Mouse (Mus musculus) embryonic fibroblast, embryonic 13.5 days (primary cell): ENCODE results near the gene Csmd2. TPM values are rescaled to one million over a fixed set of nuclear protein-coding genes. Genes with fewer than 3 reads are reported as not detected.

Experiments
- H3K27ac ChIP-seq: 2 replicates; pipeline ENCODE4 v1.5.1; 2012; ENCODE audit warnings: low read length, control low read depth, inconsistent platforms; ENCODE audit not compliant: insufficient read depth
- H3K4me1 ChIP-seq: 2 replicates; pipeline ENCODE4 v1.6.1; 2011; ENCODE audit warnings: low read length; ENCODE audit not compliant: control insufficient read depth, insufficient read depth
- H3K4me3 ChIP-seq: 2 replicates; pipeline ENCODE4 v1.5.1; 2011; ENCODE audit warnings: mild to moderate bottlenecking, control low read depth, low read length; ENCODE audit not compliant: insufficient read depth
- CTCF ChIP-seq: IDR thresholded peaks from 2 replicates; pipeline ENCODE4 v1.5.1; 2011; ENCODE audit warnings: mild to moderate bottlenecking, control low read depth, low read length, moderate library complexity, borderline replicate concordance; ENCODE audit not compliant: insufficient read depth
- POLR2A ChIP-seq: IDR thresholded peaks from 2 replicates; pipeline ENCODE4 v1.6.1; 2011; ENCODE audit warnings: low read depth, mild to moderate bottlenecking, control low read depth, low read length, moderate library complexity
- polyA plus RNA-seq: library from polyadenylated mRNA; stranded (reverse); fragments of >200 nt; gene quantifications from 2 replicates; pipeline ENCODE4 v1.2.4, GENCODE M21; 2011; ENCODE audit warnings: low read depth; ENCODE audit not compliant: missing spikeins, insufficient read length

Gene Csmd2
- polyA plus RNA-seq, 1 experiment: 0.33 TPM

- Histone ChIP-seq H3K4me3 (no peak overlapping the region), H3K27ac (no peak overlapping the region), H3K4me1 (no peaks in the 10 kb centered on the region)
- no peak for TF ChIP-seq POLR2A
- no peak for TF ChIP-seq CTCF
These were observed 330.3 kb downstream of the Csmd2 start for GRCm38 (mm10) chr4:128317951-128318350.

- TF ChIP-seq CTCF (no peak), POLR2A (no peak)
- Histone ChIP-seq H3K4me1 (no peaks in the 10 kb centered on the region), H3K27ac (no peak overlapping the region), H3K4me3 (no peak overlapping the region)
These were observed 337.9 kb downstream of the Csmd2 start for GRCm38 (mm10) chr4:128325511-128325910.

- Histone ChIP-seq H3K27ac (no peak overlapping the region), H3K4me3 (no peak overlapping the region)
- TF ChIP-seq CTCF: no peak
- TF ChIP-seq POLR2A: no peak
These were observed 339.1 kb downstream of the Csmd2 start for GRCm38 (mm10) chr4:128326755-128327154.

GRCm38 (mm10) chr4:128327421-128327820, 339.8 kb downstream of the Csmd2 start:
- no peaks in the 10 kb centered on the region for H3K4me1 ChIP-seq
- H3K4me3 ChIP-seq: no peak overlapping the region
- no peak overlapping the region for H3K27ac ChIP-seq
- no peak for TF ChIP-seq CTCF
- no peak for TF ChIP-seq POLR2A

More at GRCm38 (mm10) chr4:128326755-128327154, 339.1 kb downstream of the Csmd2 start:
- no peaks in the 10 kb centered on the region for H3K4me1 ChIP-seq

- no peaks in the 10 kb centered on the region for H3K4me1 ChIP-seq
- TF ChIP-seq POLR2A: no peak
- TF ChIP-seq CTCF: no peak
- no peak overlapping the region for H3K4me3 ChIP-seq
- H3K27ac ChIP-seq: no peak overlapping the region
These were observed 342.9 kb downstream of the Csmd2 start for GRCm38 (mm10) chr4:128330519-128330918.

GRCm38 (mm10) chr4:128340457-128340856, 352.8 kb downstream of the Csmd2 start:
- TF ChIP-seq POLR2A (no peak), CTCF (no peak)

GRCm38 (mm10) chr4:128341315-128341714, 353.7 kb downstream of the Csmd2 start:
- TF ChIP-seq CTCF (no peak), POLR2A (no peak)
- no peaks in the 10 kb centered on the region for H3K4me1 ChIP-seq

More at GRCm38 (mm10) chr4:128340457-128340856, 352.8 kb downstream of the Csmd2 start:
- no peak overlapping the region for H3K27ac ChIP-seq
- H3K4me3 ChIP-seq: no peak overlapping the region
- no peaks in the 10 kb centered on the region for H3K4me1 ChIP-seq

GRCm38 (mm10) chr4:128342208-128342607, 354.6 kb downstream of the Csmd2 start:
- Histone ChIP-seq H3K27ac (no peak overlapping the region), H3K4me1 (no peaks in the 10 kb centered on the region), H3K4me3 (no peak overlapping the region)
- TF ChIP-seq POLR2A: no peak
- TF ChIP-seq CTCF: no peak

More at GRCm38 (mm10) chr4:128341315-128341714, 353.7 kb downstream of the Csmd2 start:
- no peak overlapping the region for H3K4me3 ChIP-seq
- no peak overlapping the region for H3K27ac ChIP-seq

- Histone ChIP-seq H3K27ac (no peak overlapping the region), H3K4me3 (no peak overlapping the region), H3K4me1 (no peaks in the 10 kb centered on the region)
- TF ChIP-seq POLR2A: no peak
- no peak for TF ChIP-seq CTCF
These were observed 371.1 kb downstream of the Csmd2 start for GRCm38 (mm10) chr4:128358751-128359150.

GRCm38 (mm10) chr4:128365851-128366250, 378.2 kb downstream of the Csmd2 start:
- TF ChIP-seq POLR2A: no peak
- TF ChIP-seq CTCF: no peak
- Histone ChIP-seq H3K4me3 (no peak overlapping the region), H3K4me1 (no peaks in the 10 kb centered on the region), H3K27ac (no peak overlapping the region)

GRCm38 (mm10) chr4:128368088-128368487, 380.4 kb downstream of the Csmd2 start:
- no peak overlapping the region for H3K27ac ChIP-seq
- H3K4me1 ChIP-seq: no peaks in the 10 kb centered on the region
- H3K4me3 ChIP-seq: no peak overlapping the region
- TF ChIP-seq POLR2A (no peak), CTCF (no peak)
